Mouse (Mus musculus) CH12.LX (cell line): ENCODE results near the gene Alpk1.

ENCODE experiments used
- CTCF ChIP-seq, 2 experiments: IDR thresholded peaks in 1 of 2; conservative IDR thresholded peaks in 1 of 2; 2 replicates each; pipeline ENCODE4 v1.5.1; 2011 to 2012; ENCODE audit warnings: low read depth in 2 of 2, low read length in 2 of 2, improper control_type of control experiment in 1 of 2, inconsistent platforms in 1 of 2, mild to moderate bottlenecking in 1 of 2, moderate library complexity in 1 of 2
- E2F4 ChIP-seq: IDR thresholded peaks from 2 replicates; pipeline ENCODE4 v1.6.1; 2011; ENCODE audit warnings: low read depth, low read length, improper control_type of control experiment; ENCODE audit not compliant: insufficient replicate concordance
- EP300 ChIP-seq: IDR thresholded peaks from 2 replicates; pipeline ENCODE4 v1.6.1; 2011; ENCODE audit warnings: low read length, improper control_type of control experiment
- MAX ChIP-seq: IDR thresholded peaks from 2 replicates; pipeline ENCODE4 v1.6.1; 2011; ENCODE audit warnings: low read length, improper control_type of control experiment
- NELFE ChIP-seq: IDR thresholded peaks from 2 replicates; pipeline ENCODE4 v1.6.1; 2011; ENCODE audit warnings: low read depth, low read length, improper control_type of control experiment
- NRF1 ChIP-seq: IDR thresholded peaks from 2 replicates; pipeline ENCODE4 v1.6.1; 2014; ENCODE audit warnings: low read depth, mild to moderate bottlenecking, inconsistent platforms, low read length, improper control_type of control experiment, moderate library complexity
- POLR2A ChIP-seq: IDR thresholded peaks from 2 replicates; pipeline ENCODE4 v1.6.1; 2011; ENCODE audit warnings: low read depth, mild to moderate bottlenecking, improper control_type of control experiment, low read length
- RAD21 ChIP-seq: IDR thresholded peaks from 2 replicates; pipeline ENCODE4 v1.6.1; 2011; ENCODE audit warnings: low read depth, mild to moderate bottlenecking, low read length, improper control_type of control experiment, moderate library complexity
- SMC3 ChIP-seq: IDR thresholded peaks from 2 replicates; pipeline ENCODE4 v1.6.1; 2011; ENCODE audit warnings: low read depth, low read length, improper control_type of control experiment
- ZKSCAN1 ChIP-seq: IDR thresholded peaks from 2 replicates; pipeline ENCODE4 v1.6.1; 2012; ENCODE audit warnings: low read depth, inconsistent platforms, low read length, improper control_type of control experiment, borderline replicate concordance
- ZNF384 ChIP-seq: IDR thresholded peaks from 2 replicates; pipeline ENCODE4 v1.6.1; 2012; ENCODE audit warnings: low read depth, low read length, improper control_type of control experiment, inconsistent platforms

- TF ChIP-seq CTCF (conservative IDR thresholded peaks at IDR 0.05 in 1 of 2, IDR thresholded peaks at IDR 0.05 in 1 of 2; ENCODE audit: low read depth in 2 of 2, low read length in 2 of 2), result no peak
- TF ChIP-seq SMC3, result no peak
- TF ChIP-seq POLR2A, result no peak
- no peak for TF ChIP-seq EP300
- TF ChIP-seq E2F4, result no peak
- no peak for TF ChIP-seq MAX
- no peak for TF ChIP-seq ZNF384
- no peak for TF ChIP-seq ZKSCAN1
- no peak for TF ChIP-seq NRF1
- TF ChIP-seq NELFE, result no peak
- TF ChIP-seq RAD21, result no peak
Measured at GRCm38 (mm10) chr3:127634984-127635349, 145.4 kb downstream of the Alpk1 start.
